Mouse (Mus musculus) embryo, embryonic 11 days (tissue): ENCODE measurements around the gene Cenpu.
"Not testable (repeated sequence)": the region's sequence is repeated elsewhere in the genome, so short reads cannot be mapped to it uniquely, and the experiment has no call there.

Source experiments
- DNase-seq: peaks from one replicate; pipeline ENCODE4 v3.0.0-alpha.2; 2015

Cenpu gene

DNA sequence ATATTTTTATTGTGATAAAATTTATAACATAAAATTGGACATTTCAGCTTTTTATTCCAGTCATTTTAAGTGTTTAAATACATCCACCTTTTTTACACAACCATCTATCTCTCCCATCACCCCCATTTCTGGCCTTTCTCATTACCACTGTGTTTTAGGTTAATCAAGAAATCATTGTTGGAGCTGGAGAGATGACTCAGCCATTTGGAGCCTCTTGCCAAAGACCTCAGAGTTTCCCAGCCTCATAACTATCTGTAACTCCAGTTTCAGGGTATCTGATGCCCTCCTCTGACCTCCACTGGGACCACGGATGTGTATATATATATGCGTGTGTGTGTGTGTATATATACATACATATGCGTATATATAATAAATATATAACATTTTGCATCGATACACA, 799 bp upstream of the Cenpu start:
- no peak for DNase-seq

DNA sequence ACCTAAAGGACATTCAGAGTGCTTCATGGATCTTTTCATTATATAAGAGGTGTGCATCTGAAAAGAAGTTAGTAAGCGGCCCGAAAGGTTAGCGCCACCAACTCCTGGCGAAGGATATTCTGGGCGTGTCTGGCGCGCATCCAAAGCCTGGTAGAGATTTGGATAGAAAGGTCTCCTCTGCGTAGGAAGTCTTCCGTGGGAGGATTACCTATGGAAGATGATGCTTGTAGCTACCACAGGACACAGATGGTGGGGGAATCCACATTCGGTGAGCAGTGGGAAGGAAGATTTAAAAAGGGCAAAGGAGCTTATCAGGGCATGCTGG, 575 bp downstream of the Cenpu start:
- DNase-seq: no peak

DNA sequence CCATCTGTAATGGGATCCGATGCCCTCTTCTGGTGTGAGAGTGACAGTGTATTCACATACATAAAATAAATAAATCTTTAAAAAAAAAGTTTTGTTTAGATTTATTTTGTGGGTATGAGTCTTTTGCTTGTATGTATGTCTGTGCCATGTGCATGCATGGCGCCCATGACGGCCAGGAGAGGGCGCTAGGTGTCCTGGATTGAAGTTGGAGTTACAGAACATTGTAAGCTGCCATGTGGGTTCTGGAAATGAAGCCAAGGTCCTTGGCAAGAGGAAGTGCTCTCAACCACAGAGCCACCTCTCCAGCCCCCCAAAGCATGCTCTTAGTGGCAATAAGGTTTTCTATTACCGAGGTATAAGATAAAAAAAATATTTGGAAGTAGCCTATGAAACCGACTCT, 7.6 kb downstream of the Cenpu start:
- peak; percentile 32 for DNase-seq

GRCm38 (mm10) chr8:46562333-46562732, 10.5 kb downstream of the Cenpu start:
- no peak for DNase-seq

- no peak for DNase-seq
These were observed 15.2 kb downstream of the Cenpu start for GRCm38 (mm10) chr8:46566914-46567529.

DNA sequence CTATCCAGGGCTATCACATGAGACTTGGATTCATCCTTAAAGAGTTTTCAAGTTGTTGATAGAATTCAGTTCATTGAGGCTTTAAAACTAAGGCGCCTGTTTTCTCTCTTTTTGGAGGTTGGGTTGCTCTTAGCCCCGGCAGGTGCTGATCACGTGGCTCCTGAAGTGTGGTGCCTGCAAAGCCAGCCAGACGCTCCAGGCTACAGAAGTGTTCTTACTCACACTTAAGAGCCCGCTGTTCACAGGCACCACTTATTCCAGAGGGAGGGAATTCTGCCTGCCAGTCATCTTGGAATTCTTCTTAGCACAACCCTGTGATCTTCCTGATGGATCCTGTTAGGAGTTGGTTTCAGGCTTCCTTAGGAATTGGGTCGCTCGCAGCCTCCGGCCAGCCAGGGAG, 16.1 kb downstream of the Cenpu start:
- DNase-seq: no peak

- peak; percentile 9 for DNase-seq
These were observed 17.1 kb downstream of the Cenpu start for GRCm38 (mm10) chr8:46568942-46569341.

DNA sequence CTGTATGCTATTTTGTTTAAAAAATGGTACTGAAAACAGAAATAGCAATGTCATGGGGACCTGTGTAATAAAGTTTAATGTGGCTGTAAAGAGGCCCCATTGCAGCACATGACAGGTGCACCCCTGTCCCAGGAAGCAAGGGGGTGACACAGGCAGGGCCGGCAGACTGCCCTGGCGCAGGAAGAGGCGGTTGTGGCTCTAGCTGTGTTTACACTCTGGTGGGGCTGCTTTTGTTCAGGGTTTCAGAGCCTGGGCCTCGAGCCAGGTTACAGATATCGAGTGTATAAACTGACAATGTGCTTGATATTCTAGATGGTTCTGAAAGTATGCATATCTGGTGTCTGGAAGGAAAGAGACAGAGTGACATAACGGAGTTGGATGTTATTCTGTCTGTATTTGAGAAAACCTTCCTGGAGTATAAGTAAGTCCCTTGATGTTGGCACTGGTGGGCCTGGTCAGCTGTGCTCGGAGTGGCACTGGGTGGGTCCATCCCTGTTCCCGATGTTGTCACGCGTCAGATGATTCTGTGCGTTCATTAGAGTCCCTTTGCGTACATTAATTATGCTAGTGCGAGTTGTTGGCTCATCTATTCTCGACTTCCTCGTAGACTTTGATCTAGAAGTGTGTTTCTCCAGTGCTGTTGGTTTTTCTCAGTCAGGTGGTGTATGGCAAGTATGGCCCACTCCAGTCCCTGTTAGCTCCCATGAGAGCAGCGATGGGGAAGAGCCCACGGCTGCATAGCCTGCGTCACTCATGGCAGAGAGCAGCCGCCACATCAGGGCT, 18.0 kb downstream of the Cenpu start:
- no peak for DNase-seq

DNA sequence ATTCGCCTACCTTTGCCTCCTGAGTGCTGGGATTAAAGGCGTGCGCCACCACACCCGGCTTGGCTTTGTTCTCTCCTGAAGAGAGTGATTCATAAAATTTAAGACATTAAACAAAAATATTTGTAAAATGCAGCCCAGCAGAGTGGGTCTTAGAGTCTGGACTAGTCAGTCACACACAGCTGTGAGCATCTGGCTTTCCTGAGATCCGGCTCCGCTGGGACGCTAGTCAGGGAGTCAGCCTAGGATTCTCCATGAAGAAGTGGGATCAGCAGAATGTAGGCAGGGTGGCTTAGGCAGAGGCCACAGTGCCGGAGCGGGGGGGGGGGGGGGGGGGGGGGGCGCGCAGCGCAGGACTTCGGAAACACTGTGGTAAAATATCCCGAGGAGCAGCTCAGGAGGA, 18.8 kb downstream of the Cenpu start:
- no peak for DNase-seq

DNA sequence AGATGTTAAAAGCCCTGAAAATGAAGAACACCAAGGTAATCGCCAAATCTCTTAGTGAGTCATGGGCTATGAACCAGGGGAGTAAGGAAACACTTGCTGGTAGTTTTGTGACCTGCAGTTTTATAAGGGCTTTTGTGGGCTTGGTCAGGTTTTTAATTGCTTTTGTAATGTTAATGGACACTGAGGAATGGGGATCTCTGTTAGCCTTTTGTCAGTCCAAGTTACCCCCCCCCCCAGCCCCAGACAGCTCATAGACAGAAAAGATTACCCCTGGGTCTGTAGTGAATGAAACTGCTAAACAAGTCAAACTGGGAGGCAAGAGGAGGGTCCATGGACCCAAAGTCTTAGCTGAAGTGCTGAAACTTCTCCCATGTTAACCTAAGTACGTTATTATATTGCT, 21.6 kb downstream of the Cenpu start:
- DNase-seq: no peak

- DNase-seq: no peak
These were observed 22.1 kb downstream of the Cenpu start for GRCm38 (mm10) chr8:46573964-46574363.

DNA sequence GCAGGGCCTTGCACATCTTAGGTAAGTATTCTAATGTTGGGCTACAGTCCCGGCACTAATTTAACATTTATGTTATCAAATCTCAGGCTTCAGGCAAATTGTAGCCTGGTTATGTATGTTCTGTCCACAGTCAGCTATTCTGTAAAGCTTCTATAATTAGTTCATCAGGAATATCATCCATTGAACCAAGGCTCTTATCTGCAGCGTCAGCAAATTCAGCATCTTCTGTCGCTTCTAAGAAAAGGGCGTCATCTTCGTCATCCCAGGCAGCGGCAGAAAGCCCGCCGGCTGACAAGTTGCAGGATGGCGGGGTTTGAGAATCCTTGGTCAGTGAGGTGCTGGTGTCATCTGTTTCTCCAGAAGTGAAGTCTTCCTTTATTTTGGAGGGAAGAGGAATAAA, 27.0 kb downstream of the Cenpu start:
- no peak for DNase-seq

GRCm38 (mm10) chr8:46584328-46584727, 32.5 kb downstream of the Cenpu start:
- not testable (repeated sequence) for DNase-seq

DNA sequence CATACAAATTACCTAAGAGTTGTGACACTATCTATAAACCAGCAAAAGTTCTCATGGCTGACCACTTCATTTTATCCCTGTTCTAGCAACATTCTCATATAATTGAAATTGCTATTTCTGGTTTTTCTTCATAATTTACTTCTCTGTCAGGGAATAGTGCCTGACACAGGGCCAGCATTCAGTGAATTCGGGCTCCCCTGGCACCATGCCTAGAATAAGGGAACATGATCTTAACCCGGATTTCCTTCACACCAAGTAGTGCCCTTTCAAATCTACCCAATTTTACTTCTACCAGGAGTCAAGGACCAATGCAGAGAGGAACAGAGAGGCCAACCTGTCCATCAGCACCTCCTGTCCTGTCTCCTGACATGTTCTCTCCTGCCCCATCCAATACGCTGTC, 33.7 kb downstream of the Cenpu start:
- DNase-seq: no peak

- no peak for DNase-seq
These were observed 36.1 kb downstream of the Cenpu start for GRCm38 (mm10) chr8:46587911-46588310.

- DNase-seq: no peak
These were observed 36.8 kb downstream of the Cenpu start for GRCm38 (mm10) chr8:46588663-46589062.

DNA sequence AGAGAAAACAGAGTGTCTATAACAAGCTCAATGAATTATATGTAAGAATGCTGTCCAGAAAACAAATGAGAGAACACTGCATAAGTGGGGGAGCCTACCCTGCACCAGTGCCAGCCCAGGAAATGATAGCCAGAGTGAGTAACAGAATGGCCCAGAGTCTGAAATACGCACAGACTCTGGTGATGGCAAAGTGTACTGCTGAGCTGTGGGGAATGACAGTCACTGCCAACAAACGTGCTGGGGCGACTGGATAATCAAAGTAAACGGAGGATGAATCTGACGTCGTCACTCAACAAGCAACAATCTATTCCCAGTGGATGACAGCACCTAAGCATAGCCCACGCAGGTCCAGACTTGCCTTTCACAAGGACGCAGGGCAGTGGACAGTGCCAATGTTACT, 41.2 kb downstream of the Cenpu start:
- DNase-seq: no peak

GRCm38 (mm10) chr8:46593772-46594171, 41.9 kb downstream of the Cenpu start:
- no peak for DNase-seq

DNA sequence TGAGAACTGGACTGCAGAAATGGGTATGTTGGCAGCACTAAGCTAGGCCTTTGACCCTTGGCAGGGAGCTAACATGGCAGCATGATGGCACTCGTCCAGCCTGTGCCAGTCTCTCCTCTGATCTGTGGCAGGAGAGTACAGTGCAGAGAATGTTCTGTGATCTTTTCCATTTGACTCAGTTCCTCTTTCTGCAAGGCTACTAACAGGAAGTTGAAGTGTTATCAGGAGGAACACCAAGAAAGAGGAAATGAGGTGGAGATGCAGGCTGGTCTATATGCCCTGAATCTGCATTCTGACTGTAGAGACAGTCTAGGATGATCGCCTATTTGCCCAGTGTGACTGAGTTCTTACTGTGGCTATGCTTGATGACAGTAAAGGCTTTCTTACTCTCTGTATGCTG, 43.8 kb downstream of the Cenpu start:
- no peak for DNase-seq

DNA sequence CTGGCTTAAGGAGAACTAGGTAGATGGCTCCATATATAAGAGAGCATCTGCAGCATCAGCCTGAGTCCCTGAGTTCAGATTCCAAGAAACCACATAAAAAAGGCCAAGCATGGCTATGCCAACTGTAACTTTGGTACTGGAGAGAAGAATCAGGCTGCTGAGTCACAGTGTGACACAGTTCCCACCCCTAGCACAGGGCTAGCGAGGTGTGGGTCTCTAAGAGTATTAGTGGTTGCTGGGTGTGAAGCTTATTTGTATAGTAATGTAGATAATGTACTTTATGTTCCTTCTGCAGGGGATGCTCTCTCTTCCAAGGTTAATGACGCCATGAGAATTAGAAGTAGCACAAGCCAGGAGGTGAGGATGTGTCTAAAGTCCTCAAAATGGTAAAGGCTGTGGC, 44.7 kb downstream of the Cenpu start:
- DNase-seq: no peak

- DNase-seq: no peak
These were observed 45.6 kb downstream of the Cenpu start for GRCm38 (mm10) chr8:46597411-46597810.

- no peak for DNase-seq
These were observed 46.3 kb downstream of the Cenpu start for GRCm38 (mm10) chr8:46598114-46598513.

- no peak for DNase-seq
These were observed 46.9 kb downstream of the Cenpu start for GRCm38 (mm10) chr8:46598753-46599152.

DNA sequence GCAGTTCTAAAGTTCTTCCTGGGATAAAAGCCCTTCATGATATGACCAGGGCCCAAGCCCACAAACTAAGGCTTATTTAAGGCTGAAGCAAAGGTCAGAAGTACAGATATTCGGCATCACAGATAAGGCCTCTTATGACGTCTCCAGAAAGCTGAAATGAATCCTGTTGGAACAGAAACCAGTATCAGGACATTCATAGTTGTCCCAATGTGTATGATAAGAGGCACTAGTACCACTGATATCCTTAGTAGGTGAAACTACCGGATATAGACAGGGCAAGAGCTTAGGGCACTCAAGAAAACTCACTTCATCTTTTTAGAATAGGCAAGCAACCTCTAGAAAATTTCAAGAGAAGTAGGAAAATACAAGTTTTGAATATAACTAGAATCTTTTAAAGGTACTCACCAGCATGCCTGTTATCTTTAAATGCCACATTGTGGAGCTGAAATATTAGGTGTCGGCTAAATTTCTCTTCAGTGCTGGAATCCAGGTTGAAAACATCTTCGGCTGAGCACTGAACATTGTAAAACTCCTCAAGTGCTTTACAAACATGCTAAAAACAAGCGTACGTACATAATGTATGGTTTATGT, 47.6 kb downstream of the Cenpu start:
- no peak for DNase-seq
